Mouse (Mus musculus): ENCODE data around the gene Actr1a.

DNA sequence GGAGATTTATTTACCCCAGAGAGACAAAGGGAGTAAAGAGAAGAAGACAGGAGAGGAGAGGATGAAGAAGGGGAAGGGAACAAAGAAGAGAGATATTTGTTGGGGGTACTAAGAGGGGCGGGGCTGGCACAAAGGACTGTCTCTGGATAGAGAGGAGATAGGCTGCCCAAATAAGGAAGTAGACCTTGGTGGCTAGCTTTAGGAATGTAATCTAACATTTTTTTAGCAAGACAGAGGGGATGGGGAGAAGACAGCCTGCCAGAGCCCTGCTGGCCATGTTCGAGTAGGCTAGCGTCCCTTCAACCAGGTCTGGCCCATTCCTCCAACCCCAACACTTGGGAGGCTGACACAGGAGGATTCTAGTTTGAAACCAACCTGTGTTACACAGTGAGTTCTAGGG lies 14.0 kb upstream of the Actr1a start:
- no peak for TF ChIP-seq CTCF (IDR thresholded peaks at IDR 0.05; ENCODE audit: insufficient read depth, low read depth, low read length)
- TF ChIP-seq POLR2A (IDR thresholded peaks at IDR 0.05; ENCODE audit: insufficient read depth, low read depth, low read length) = no peak
